Mouse (Mus musculus): ENCODE data around the gene Dnttip1.

- TF ChIP-seq EP300 (IDR thresholded peaks at IDR 0.05; ENCODE audit: insufficient read depth, low read depth, low read length) (no peak), POLR2A (IDR thresholded peaks at IDR 0.05; ENCODE audit: insufficient read depth, low read depth, low read length) (no peak)
These were observed 12.5 kb upstream of the Dnttip1 start for GRCm38 (mm10) chr2:164733259-164733658.

Data from heart, adult 2 months (tissue).